Comparison of ENCODE assay signal across 27 mouse cellular contexts in genomic region chr4:132803876-132804275, GRCm38 (mm10). TPM values are rescaled to one million over a fixed set of nuclear protein-coding genes. Genes with fewer than 3 reads are reported as not detected.
DNase-seq lines count a peak whose midpoint lies in the region; ATAC-seq and TF ChIP-seq lines count a peak whose summit lies in the region.
"Had no signal": no experiment of that assay in that cellular context is flagged by ENCODE, and none has a peak within 500 bp of the region (broad histone marks: within the 10 kb centered on the region; RNA-seq: fewer than 3 reads in every experiment).

No protein-coding gene starts in this region.

- no peak overlapping the region for H3K4me2 ChIP-seq in forebrain, embryonic 11.5 days (ENCODE audit: low read depth, low read length, severe bottlenecking)
- no peak overlapping the region for H3K4me2 ChIP-seq in forebrain, embryonic 14.5 days (ENCODE audit: low read length)
- H3K4me2 ChIP-seq: embryonic facial prominence, embryonic 12.5 days; embryonic facial prominence, embryonic 15.5 days; forebrain, embryonic 12.5 days; heart, embryonic 12.5 days; heart, embryonic 15.5 days; hindbrain, embryonic 13.5 days; intestine, embryonic 15.5 days had no signal

- no peaks in the 10 kb centered on the region for H3K36me3 ChIP-seq in forebrain, embryonic 11.5 days (ENCODE audit: control insufficient read depth, insufficient read depth, low read length)
- H3K36me3 ChIP-seq in forebrain, embryonic 14.5 days (ENCODE audit: control insufficient read depth, insufficient read depth, low read length), result no peaks in the 10 kb centered on the region
- no peaks in the 10 kb centered on the region for H3K36me3 ChIP-seq in midbrain, embryonic 10.5 days
- H3K36me3 ChIP-seq: embryonic facial prominence, embryonic 12.5 days; embryonic facial prominence, embryonic 15.5 days; forebrain, embryonic 12.5 days; heart, embryonic 12.5 days; heart, embryonic 15.5 days; hindbrain, embryonic 10.5 days; hindbrain, embryonic 13.5 days; intestine, embryonic 15.5 days had no signal

- peak; percentile 21 for DNase-seq in forebrain, embryonic 11.5 days (ENCODE audit: low spot score)
- DNase-seq in forebrain, embryonic 14.5 days (ENCODE audit: low spot score), result no peak
- DNase-seq in A20 (ENCODE audit: low read depth, low spot score), result peak; percentile 56
- no peak for DNase-seq in left cerebral cortex, adult 2 months (ENCODE audit: extremely low spot score in 1 of 2, low spot score in 2 of 2)
- DNase-seq in midbrain, embryonic 10.5 days (ENCODE audit: low spot score), result no peak
- DNase-seq: adrenal gland, adult 8-10 months; adrenal gland, postnatal 25 days; cerebellum, adult 11 months; cerebellum, adult 2 months; cerebellum, adult 9-11 months; cerebellum, postnatal 25 days; gastrocnemius, postnatal 10 days; gastrocnemius, postnatal 36 days; heart, postnatal 10 days; heart, postnatal 36 days had no signal

- intact Hi-C loops in left cerebral cortex, adult 2 months (cut with DNase I), result no loop called here

- no peak overlapping the region for H3K4me3 ChIP-seq in forebrain, embryonic 11.5 days (ENCODE audit: low read depth, low read length)
- no peak overlapping the region for H3K4me3 ChIP-seq in forebrain, embryonic 14.5 days (ENCODE audit: low read depth, low read length)
- H3K4me3 ChIP-seq in bone marrow, adult 2 months (replicated peaks; ENCODE audit: control insufficient read depth, low read depth, low read length), result no peak overlapping the region
- H3K4me3 ChIP-seq in left cerebral cortex, adult 2 months, result no peak overlapping the region
- H3K4me3 ChIP-seq in midbrain, embryonic 10.5 days, result no peak overlapping the region
- H3K4me3 ChIP-seq: embryonic facial prominence, embryonic 12.5 days; embryonic facial prominence, embryonic 15.5 days; forebrain, embryonic 12.5 days; heart, embryonic 12.5 days; heart, embryonic 15.5 days; hindbrain, embryonic 10.5 days; hindbrain, embryonic 13.5 days; intestine, embryonic 15.5 days had no signal

- no peak for ATAC-seq in forebrain, embryonic 11.5 days (replicated peaks; ENCODE audit: low FRiP score)
- ATAC-seq in forebrain, embryonic 14.5 days, result no peak
- ATAC-seq: activated CD4-positive, CD25-positive, alpha-beta regulatory T cell, adult 4 months; forebrain, embryonic 16.5 days; hindbrain, embryonic 16.5 days; intestine, embryonic 15.5 days had no signal

- H3K4me1 ChIP-seq in forebrain, embryonic 11.5 days (replicated peaks; ENCODE audit: control insufficient read depth, insufficient read depth, low read length), result no peaks in the 10 kb centered on the region
- H3K4me1 ChIP-seq in forebrain, embryonic 14.5 days (ENCODE audit: control insufficient read depth, insufficient read depth, low read length), result no peaks in the 10 kb centered on the region
- peaks cover 14% of the 10 kb centered on the region for H3K4me1 ChIP-seq in bone marrow, adult 2 months (ENCODE audit: control insufficient read depth, insufficient read depth, low read length)
- H3K4me1 ChIP-seq in midbrain, embryonic 10.5 days, result no peaks in the 10 kb centered on the region
- H3K4me1 ChIP-seq: embryonic facial prominence, embryonic 12.5 days; embryonic facial prominence, embryonic 15.5 days; forebrain, embryonic 12.5 days; hindbrain, embryonic 13.5 days had no signal

- H3K9me3 ChIP-seq in forebrain, embryonic 11.5 days (ENCODE audit: control insufficient read depth, low read length), result no peaks in the 10 kb centered on the region
- no peaks in the 10 kb centered on the region for H3K9me3 ChIP-seq in forebrain, embryonic 14.5 days (replicated peaks; ENCODE audit: control insufficient read depth, low read length)
- H3K9me3 ChIP-seq in midbrain, embryonic 10.5 days (replicated peaks), result no peaks in the 10 kb centered on the region
- H3K9me3 ChIP-seq: embryonic facial prominence, embryonic 12.5 days; embryonic facial prominence, embryonic 15.5 days; forebrain, embryonic 12.5 days; heart, embryonic 12.5 days; heart, embryonic 15.5 days; hindbrain, embryonic 10.5 days; hindbrain, embryonic 13.5 days; intestine, embryonic 15.5 days had no signal

- H3K27me3 ChIP-seq in forebrain, embryonic 11.5 days (ENCODE audit: control insufficient read depth, insufficient read depth, low read length), result no peaks in the 10 kb centered on the region
- no peaks in the 10 kb centered on the region for H3K27me3 ChIP-seq in forebrain, embryonic 14.5 days (replicated peaks; ENCODE audit: control insufficient read depth, insufficient read depth, low read length)
- H3K27me3 ChIP-seq in midbrain, embryonic 10.5 days (ENCODE audit: low read depth, poor library complexity, severe bottlenecking), result no peaks in the 10 kb centered on the region
- H3K27me3 ChIP-seq: embryonic facial prominence, embryonic 12.5 days; embryonic facial prominence, embryonic 15.5 days; forebrain, embryonic 12.5 days; heart, embryonic 12.5 days; heart, embryonic 15.5 days; hindbrain, embryonic 13.5 days; intestine, embryonic 15.5 days had no signal

- TF ChIP-seq POLR2A in bone marrow, adult 2 months (IDR thresholded peaks at IDR 0.05; ENCODE audit: borderline replicate concordance, control insufficient read depth, low read depth, low read length), result no peak

- H3K9ac ChIP-seq in forebrain, embryonic 11.5 days (ENCODE audit: low read length), result no peak overlapping the region
- no peak overlapping the region for H3K9ac ChIP-seq in forebrain, embryonic 14.5 days (ENCODE audit: low read length)
- H3K9ac ChIP-seq: embryonic facial prominence, embryonic 12.5 days; embryonic facial prominence, embryonic 15.5 days; forebrain, embryonic 12.5 days; heart, embryonic 12.5 days; heart, embryonic 15.5 days; hindbrain, embryonic 13.5 days; intestine, embryonic 15.5 days had no signal

- H3K27ac ChIP-seq in forebrain, embryonic 11.5 days (ENCODE audit: low read depth, low read length), result no peak overlapping the region
- H3K27ac ChIP-seq in forebrain, embryonic 14.5 days (ENCODE audit: low read depth, low read length), result no peak overlapping the region
- peak overlapping the region; percentile 25; the same call in 1 of the 2 replicates for H3K27ac ChIP-seq in bone marrow, adult 2 months (ENCODE audit: control insufficient read depth, insufficient read depth, low read depth, low read length, poor library complexity)
- no peak overlapping the region for H3K27ac ChIP-seq in left cerebral cortex, adult 2 months
- no peak overlapping the region for H3K27ac ChIP-seq in midbrain, embryonic 10.5 days (replicated peaks)
- H3K27ac ChIP-seq: embryonic facial prominence, embryonic 12.5 days; embryonic facial prominence, embryonic 15.5 days; forebrain, embryonic 12.5 days; heart, embryonic 15.5 days; hindbrain, embryonic 10.5 days; hindbrain, embryonic 13.5 days; intestine, embryonic 15.5 days had no signal

- 95% methylated on average over 7 of the region's 7 CpGs for WGBS in forebrain, embryonic 11.5 days
- 97% methylated on average over 7 of the region's 7 CpGs for WGBS in forebrain, embryonic 14.5 days
- 77% methylated on average over 7 of the region's 7 CpGs for WGBS in bone marrow, adult 2 months
- WGBS in midbrain, embryonic 10.5 days, result 97% methylated on average over 7 of the region's 7 CpGs

- TF ChIP-seq CTCF in bone marrow, adult 2 months (IDR thresholded peaks at IDR 0.05; ENCODE audit: control insufficient read depth, insufficient read depth, low read length), result no peak
- no peak for TF ChIP-seq CTCF in left cerebral cortex, adult 2 months (IDR thresholded peaks at IDR 0.05)

RNA-seq across cellular contexts. Expression of gene Themis2, which starts 7.7 kb away (rescaled TPM):
- 0.87 and 1.0 TPM in 2 replicates for polyA plus RNA-seq in forebrain, embryonic 11.5 days (2014; fragmentation: Nextera tagmentation; extraction: Ambion mirVana)
- polyA plus RNA-seq in forebrain, embryonic 14.5 days (2014; fragmentation: Nextera tagmentation; extraction: Ambion mirVana), result 0.42 and 0.45 TPM in 2 replicates
- polyA plus RNA-seq in bone marrow, adult 2 months (2011; ENCODE audit: insufficient read depth, insufficient read length, low replicate concordance, missing spikeins), result 10.5 and 22.4 TPM in 2 replicates
- total RNA-seq in left cerebral cortex, adult 2 months (2021), result under 1 TPM; 0.86 to 0.94 TPM
- 0.86 and 1.2 TPM in 2 replicates for polyA plus RNA-seq in midbrain, embryonic 10.5 days (2016; fragmentation: Nextera tagmentation; extraction: Ambion mirVana)

RNA-seq across cellular contexts. Expression of gene Rpa2, which starts 35.7 kb away (rescaled TPM):
- 177 and 187 TPM in 2 replicates for polyA plus RNA-seq in forebrain, embryonic 11.5 days (2014; fragmentation: Nextera tagmentation; extraction: Ambion mirVana)
- 79.1 and 89.1 TPM in 2 replicates for polyA plus RNA-seq in forebrain, embryonic 14.5 days (2014; fragmentation: Nextera tagmentation; extraction: Ambion mirVana)
- 52.3 and 67.6 TPM in 2 replicates for polyA plus RNA-seq in bone marrow, adult 2 months (2011; ENCODE audit: insufficient read depth, insufficient read length, low replicate concordance, missing spikeins)
- total RNA-seq in left cerebral cortex, adult 2 months (2021), result 10 to 100 TPM; 13.0 to 16.2 TPM
- 174 and 200 TPM in 2 replicates for polyA plus RNA-seq in midbrain, embryonic 10.5 days (2016; fragmentation: Nextera tagmentation; extraction: Ambion mirVana)

RNA-seq across cellular contexts. Expression of gene Ppp1r8, which starts 39.1 kb away (rescaled TPM):
- polyA plus RNA-seq in forebrain, embryonic 11.5 days (2014; fragmentation: Nextera tagmentation; extraction: Ambion mirVana), result 69.6 and 80.4 TPM in 2 replicates
- 101 and 120 TPM in 2 replicates for polyA plus RNA-seq in forebrain, embryonic 14.5 days (2014; fragmentation: Nextera tagmentation; extraction: Ambion mirVana)
- 43.5 and 50.2 TPM in 2 replicates for polyA plus RNA-seq in bone marrow, adult 2 months (2011; ENCODE audit: insufficient read depth, insufficient read length, low replicate concordance, missing spikeins)
- 10 to 100 TPM; 41.2 to 41.8 TPM for total RNA-seq in left cerebral cortex, adult 2 months (2021)
- polyA plus RNA-seq in midbrain, embryonic 10.5 days (2016; fragmentation: Nextera tagmentation; extraction: Ambion mirVana), result 78.1 and 79.8 TPM in 2 replicates

RNA-seq across cellular contexts. Expression of gene Smpdl3b, which starts 46.8 kb away (rescaled TPM):
- 3.8 and 4.6 TPM in 2 replicates for polyA plus RNA-seq in forebrain, embryonic 11.5 days (2014; fragmentation: Nextera tagmentation; extraction: Ambion mirVana)
- polyA plus RNA-seq in forebrain, embryonic 14.5 days (2014; fragmentation: Nextera tagmentation; extraction: Ambion mirVana), result 1.3 and 1.5 TPM in 2 replicates
- polyA plus RNA-seq in bone marrow, adult 2 months (2011; ENCODE audit: insufficient read depth, insufficient read length, low replicate concordance, missing spikeins), result 1.7 TPM in 1 of 2 replicates, not detected in the other
- total RNA-seq in left cerebral cortex, adult 2 months (2021), result 1 to 10 TPM; 4.3 to 4.4 TPM
- polyA plus RNA-seq in midbrain, embryonic 10.5 days (2016; fragmentation: Nextera tagmentation; extraction: Ambion mirVana), result 2.3 and 2.9 TPM in 2 replicates

Comparison
In these comparisons a context has a peak if more than half of its experiments do, and no peak if none do; other contexts are left out.
1. DNase-seq: peak in forebrain, embryonic 11.5 days (single experiment) and A20 (single experiment); none in forebrain, embryonic 14.5 days (single experiment), left cerebral cortex, adult 2 months (0 of 2) and midbrain, embryonic 10.5 days (single experiment).